Mouse (Mus musculus) myocyte (in vitro differentiated cells): ENCODE measurements around the gene Vps54. TPM values are rescaled to one million over a fixed set of nuclear protein-coding genes. Genes with fewer than 3 reads are reported as not detected.

Experiments used
- H3K27me3 ChIP-seq: one replicate; pipeline ENCODE4 v1.6.1; 2011; ENCODE audit not compliant: control insufficient read depth, insufficient read depth, insufficient read length
- H3K36me3 ChIP-seq: one replicate; pipeline ENCODE4 v1.6.1; 2011; ENCODE audit not compliant: control insufficient read depth, insufficient read depth
- H3K4me2 ChIP-seq: one replicate; pipeline ENCODE4 v1.6.1; 2011; ENCODE audit warnings: low read depth, control low read depth
- H3K4me3 ChIP-seq: one replicate; pipeline ENCODE4 v1.5.1; 2011; ENCODE audit warnings: mild to moderate bottlenecking, control low read depth, moderate library complexity
- H3K79me2 ChIP-seq: one replicate; pipeline ENCODE4 v1.6.1; 2011; ENCODE audit not compliant: control insufficient read depth, insufficient read depth
- H3ac ChIP-seq: one replicate; pipeline ENCODE4 v1.6.1; 2011; ENCODE audit not compliant: control insufficient read depth, insufficient read length
- CEBPB ChIP-seq: IDR thresholded peaks from 2 replicates; pipeline ENCODE4 v1.6.1; 2011; ENCODE audit warnings: mild to moderate bottlenecking, moderate library complexity; ENCODE audit not compliant: poor library complexity, insufficient read depth, severe bottlenecking
- E2F4 ChIP-seq: IDR thresholded peaks from one replicate; pipeline ENCODE4 v1.6.1; 2011; ENCODE audit warnings: mild to moderate bottlenecking, control low read depth, moderate library complexity; ENCODE audit not compliant: insufficient read depth
- MAX ChIP-seq: IDR thresholded peaks from one replicate; pipeline ENCODE4 v1.6.1; 2011; ENCODE audit warnings: low read depth, mild to moderate bottlenecking, control low read depth
- MYOD1 ChIP-seq, 3 experiments: IDR thresholded peaks; one replicate each; pipeline ENCODE4 v1.6.1; 2011; ENCODE audit warnings: control low read depth in 2 of 3, low read depth in 2 of 3, mild to moderate bottlenecking in 2 of 3, moderate library complexity in 1 of 3; ENCODE audit not compliant: insufficient read length in 2 of 3, control insufficient read depth in 1 of 3
- MYOG ChIP-seq, 3 experiments: IDR thresholded peaks; one replicate each; pipeline ENCODE4 v1.6.1; 2011; ENCODE audit warnings: control low read depth in 2 of 3, low read depth in 2 of 3, mild to moderate bottlenecking in 2 of 3; ENCODE audit not compliant: insufficient read length in 2 of 3, control insufficient read depth in 1 of 3, insufficient read depth in 1 of 3
- POLR2A ChIP-seq: IDR thresholded peaks from one replicate; pipeline ENCODE4 v1.6.1; 2011; ENCODE audit warnings: low read depth, mild to moderate bottlenecking, control low read depth, moderate library complexity; ENCODE audit not compliant: insufficient read length
- POLR2AphosphoS2 ChIP-seq: IDR thresholded peaks from one replicate; pipeline ENCODE4 v1.6.1; 2011; ENCODE audit warnings: low read depth, control low read depth; ENCODE audit not compliant: insufficient read length
- REST ChIP-seq: IDR thresholded peaks from one replicate; pipeline ENCODE4 v1.6.1; 2011; ENCODE audit warnings: mild to moderate bottlenecking, control low read depth, moderate library complexity; ENCODE audit not compliant: insufficient read depth, insufficient read length
- SRF ChIP-seq: IDR thresholded peaks from one replicate; pipeline ENCODE4 v1.6.1; 2011; ENCODE audit warnings: low read depth; ENCODE audit not compliant: control insufficient read depth, insufficient read length
- TCF12 ChIP-seq: IDR thresholded peaks from one replicate; pipeline ENCODE4 v1.6.1; 2011; ENCODE audit warnings: mild to moderate bottlenecking, control low read depth; ENCODE audit not compliant: poor library complexity, insufficient read depth, severe bottlenecking
- TCF3 ChIP-seq: IDR thresholded peaks from one replicate; pipeline ENCODE4 v1.6.1; 2011; ENCODE audit warnings: low read depth, control low read depth; ENCODE audit not compliant: insufficient read length
- USF1 ChIP-seq: IDR thresholded peaks from one replicate; pipeline ENCODE4 v1.6.1; 2011; ENCODE audit warnings: low read depth, mild to moderate bottlenecking, control low read depth, moderate library complexity
- polyA plus RNA-seq: library from polyadenylated mRNA; unstranded; fragments of >200 nt; fragmentation: generic; extraction: Trizol; gene quantifications from one replicate; pipeline ENCODE4 v1.2.1, GENCODE M21; 2012; ENCODE audit warnings: missing spikeins

Vps54 gene
- polyA plus RNA-seq, 1 experiment = 4.1 TPM

DNA sequence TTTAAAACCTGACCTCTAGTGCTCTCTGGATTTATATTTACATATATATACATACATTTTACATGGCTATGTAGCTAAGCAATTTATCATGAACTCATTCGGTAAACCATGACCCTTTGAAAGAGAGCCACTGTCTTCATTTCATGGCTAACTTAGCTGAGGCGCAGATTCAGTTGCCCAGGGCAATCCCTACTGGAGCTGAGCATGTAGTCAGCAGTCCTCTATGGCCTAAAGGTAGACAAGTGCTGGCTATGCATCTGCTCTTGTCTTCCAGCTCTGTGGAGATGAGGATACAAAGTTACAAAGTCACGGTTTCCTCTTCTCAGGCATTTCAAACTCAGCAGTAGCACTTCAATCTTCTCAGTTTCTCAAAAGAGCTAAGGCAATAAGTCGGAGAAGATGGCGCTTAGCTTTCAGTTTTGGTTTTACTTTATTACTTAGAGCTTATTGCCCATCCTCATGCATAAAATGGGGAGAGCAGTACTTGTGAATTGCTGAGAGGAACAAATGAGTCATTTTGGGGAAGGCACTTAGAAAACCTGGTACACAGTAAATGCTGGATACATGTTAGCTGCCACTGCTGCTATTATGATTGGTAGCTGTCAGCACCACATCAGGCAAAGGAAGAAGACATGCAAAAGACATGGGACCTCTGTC, 93.7 kb downstream of the Vps54 start:
- Histone ChIP-seq H3K4me2 (no peak overlapping the region), H3K79me2 (no peaks in the 10 kb centered on the region), H3K4me3 (no peak overlapping the region), H3K27me3 (no peaks in the 10 kb centered on the region), H3ac (no peak overlapping the region), H3K36me3 (peaks cover 49% of the 10 kb centered on the region)
- TF ChIP-seq USF1 = no peak
- no peak for TF ChIP-seq POLR2A
- no peak for TF ChIP-seq MYOD1 (IDR thresholded peaks at IDR 0.05; ENCODE audit: control insufficient read depth in 1 of 3, insufficient read length in 2 of 3, low read depth in 2 of 3)
- TF ChIP-seq REST = no peak
- TF ChIP-seq SRF = no peak

DNA sequence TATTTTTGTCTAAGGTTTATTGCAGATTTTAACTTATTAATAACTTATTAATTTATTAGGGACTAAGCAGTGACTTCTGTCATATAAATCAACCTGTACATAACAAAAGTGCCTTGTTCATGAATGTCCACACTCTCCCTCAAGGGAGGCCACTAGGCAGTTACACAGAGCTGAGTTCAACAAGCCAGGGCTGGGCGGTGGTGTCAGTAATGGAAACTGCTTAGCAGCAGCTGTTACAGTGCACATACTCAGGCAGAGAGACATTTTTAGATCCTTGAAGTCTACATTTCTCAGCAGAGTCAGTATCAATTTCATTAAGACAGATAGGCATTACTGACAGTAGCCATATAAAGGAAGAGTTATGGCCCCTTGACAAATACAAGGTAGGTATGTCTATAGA, 98.8 kb downstream of the Vps54 start:
- H3K27me3 ChIP-seq = no peaks in the 10 kb centered on the region
- no peaks in the 10 kb centered on the region for H3K79me2 ChIP-seq
- H3ac ChIP-seq = no peak overlapping the region
- H3K4me2 ChIP-seq = no peak overlapping the region
- H3K36me3 ChIP-seq = peaks cover 9% of the 10 kb centered on the region
- H3K4me3 ChIP-seq = no peak overlapping the region
- TF ChIP-seq TCF12 = peak; percentile 10
- TF ChIP-seq TCF3 = no peak
- no peak for TF ChIP-seq POLR2A
- peak; percentile 59 to 83 (median 68) for TF ChIP-seq MYOD1 (IDR thresholded peaks at IDR 0.05; ENCODE audit: control insufficient read depth in 1 of 3, insufficient read length in 2 of 3, low read depth in 2 of 3)
- TF ChIP-seq MYOG (IDR thresholded peaks at IDR 0.05; ENCODE audit: control insufficient read depth in 1 of 3, insufficient read depth in 1 of 3, insufficient read length in 2 of 3, low read depth in 2 of 3) = peak; percentile 12 to 91 (median 81)
- TF ChIP-seq E2F4 = no peak

DNA sequence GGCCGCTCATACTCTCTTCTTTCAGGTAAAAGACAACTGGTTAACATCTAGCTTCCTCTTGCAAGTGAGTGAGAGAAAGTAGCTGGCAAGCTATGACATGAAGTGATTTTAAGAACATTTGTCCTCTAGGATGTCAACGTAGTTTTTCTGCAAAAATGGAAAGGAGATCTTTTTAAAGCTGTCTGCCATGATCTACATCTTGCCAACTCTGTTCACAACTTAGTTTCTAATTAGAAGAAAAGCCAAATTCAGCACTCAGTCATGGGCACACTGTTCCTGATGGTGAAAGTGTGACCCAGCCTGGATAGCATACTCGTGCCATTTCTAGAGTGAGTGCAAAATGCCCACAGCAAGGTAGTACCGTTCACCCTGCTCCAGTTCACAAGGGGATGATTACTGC, 100.0 kb downstream of the Vps54 start:
- no peaks in the 10 kb centered on the region for H3K36me3 ChIP-seq
- TF ChIP-seq MAX (no peak), TCF12 (no peak), MYOG (IDR thresholded peaks at IDR 0.05; ENCODE audit: control insufficient read depth in 1 of 3, insufficient read depth in 1 of 3, insufficient read length in 2 of 3, low read depth in 2 of 3) (no peak), MYOD1 (IDR thresholded peaks at IDR 0.05; ENCODE audit: control insufficient read depth in 1 of 3, insufficient read length in 2 of 3, low read depth in 2 of 3) (no peak), POLR2AphosphoS2 (no peak)

DNA sequence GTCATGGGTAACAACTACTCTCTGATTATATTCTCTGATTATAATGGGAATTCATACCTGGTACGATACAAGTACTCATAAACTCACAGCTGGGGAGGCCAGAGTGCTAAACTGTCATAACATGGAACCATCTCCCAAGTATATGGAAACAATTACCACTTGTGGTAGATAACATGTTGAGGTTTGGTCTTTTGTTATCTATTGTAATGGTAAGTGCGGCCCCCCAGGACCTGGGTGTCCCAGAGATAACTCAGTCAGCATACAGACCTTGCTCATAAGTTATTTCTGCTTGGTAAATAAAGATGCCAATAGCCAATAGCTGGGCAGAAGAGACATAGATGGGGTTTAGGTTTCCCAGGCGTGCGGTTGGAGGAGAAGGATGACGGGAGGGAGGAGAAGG, 104.4 kb downstream of the Vps54 start:
- no peak for TF ChIP-seq E2F4
- TF ChIP-seq CEBPB = no peak
- TF ChIP-seq POLR2A = no peak
- no peak for TF ChIP-seq SRF
- TF ChIP-seq USF1 = no peak
- no peak for TF ChIP-seq REST
- no peaks in the 10 kb centered on the region for H3K79me2 ChIP-seq
- no peak overlapping the region for H3K4me3 ChIP-seq
- no peak overlapping the region for H3ac ChIP-seq
- no peak overlapping the region for H3K4me2 ChIP-seq
- no peaks in the 10 kb centered on the region for H3K36me3 ChIP-seq
- H3K27me3 ChIP-seq = no peaks in the 10 kb centered on the region

More for the DNA sequence above, 100.0 kb downstream of the Vps54 start:
- Histone ChIP-seq H3K27me3 (no peaks in the 10 kb centered on the region), H3ac (no peak overlapping the region), H3K4me2 (no peak overlapping the region), H3K79me2 (no peaks in the 10 kb centered on the region), H3K4me3 (no peak overlapping the region)

- Histone ChIP-seq H3K4me3 (no peak overlapping the region), H3K36me3 (no peaks in the 10 kb centered on the region), H3K4me2 (no peak overlapping the region), H3K79me2 (no peaks in the 10 kb centered on the region), H3K27me3 (no peaks in the 10 kb centered on the region), H3ac (no peak overlapping the region)
- TF ChIP-seq POLR2AphosphoS2 (no peak), MAX (no peak), E2F4 (no peak), TCF3 (no peak), REST (no peak), MYOG (IDR thresholded peaks at IDR 0.05; ENCODE audit: control insufficient read depth in 1 of 3, insufficient read depth in 1 of 3, insufficient read length in 2 of 3, low read depth in 2 of 3) (no peak), MYOD1 (IDR thresholded peaks at IDR 0.05; ENCODE audit: control insufficient read depth in 1 of 3, insufficient read length in 2 of 3, low read depth in 2 of 3) (no peak), TCF12 (no peak), POLR2A (no peak), USF1 (no peak), CEBPB (no peak), SRF (no peak)
These were observed 106.9 kb downstream of the Vps54 start for GRCm38 (mm10) chr11:21346020-21346419.
